Mouse (Mus musculus): ENCODE data around the gene Gpr18.

GRCm38 (mm10) chr14:121879266-121879840 is 36.2 kb downstream of the Gpr18 start:
- TF ChIP-seq CTCF (IDR thresholded peaks at IDR 0.05; ENCODE audit: low read depth, low read length), result no peak
- TF ChIP-seq POLR2A (IDR thresholded peaks at IDR 0.05; ENCODE audit: borderline replicate concordance, low read depth, low read length), result no peak
